Mouse (Mus musculus) CH12.LX (cell line): ENCODE data around the gene Pde8b. TPM values are rescaled to one million over a fixed set of nuclear protein-coding genes. Genes with fewer than 3 reads are reported as not detected.

Experiments used
- DNase-seq: peaks from one replicate; pipeline ENCODE4 v3.0.0-alpha.2; 2013; ENCODE audit errors: extremely low read depth
- H3K27ac ChIP-seq: 2 replicates; pipeline ENCODE4 v1.5.1; 2012; ENCODE audit warnings: low read depth, mild to moderate bottlenecking, control low read depth, moderate library complexity; ENCODE audit not compliant: insufficient read depth
- H3K27me3 ChIP-seq: replicated peaks from 2 replicates; pipeline ENCODE3; 2012; ENCODE audit warnings: inconsistent platforms
- H3K36me3 ChIP-seq, 2 experiments: replicated peaks in 1 of 2; 2 replicates each; pipeline versions ENCODE3 to v1.6.1; 2012; ENCODE audit warnings: inconsistent platforms in 1 of 2, low read length in 1 of 2, mild to moderate bottlenecking in 1 of 2, mixed read lengths in 1 of 2, moderate library complexity in 1 of 2; ENCODE audit not compliant: control insufficient read depth in 1 of 2, insufficient read depth in 1 of 2
- H3K4me1 ChIP-seq, 2 experiments: 2 replicates each; pipeline ENCODE4 v1.6.1; 2012; ENCODE audit warnings: inconsistent platforms in 1 of 2, moderate library complexity in 1 of 2; ENCODE audit not compliant: insufficient read depth in 2 of 2, control insufficient read depth in 1 of 2
- H3K4me2 ChIP-seq: 2 replicates; pipeline ENCODE4 v1.6.1; 2012; ENCODE audit warnings: low read depth, mild to moderate bottlenecking, control low read depth; ENCODE audit not compliant: poor library complexity, insufficient read depth, severe bottlenecking
- H3K4me3 ChIP-seq, 3 experiments: fragments of 150-350 bp in 1 of 3; sonication (generic) in 1 of 3; replicated peaks in 1 of 3; 2 replicates each; pipeline versions ENCODE3 to v1.5.1; 2011 to 2012; ENCODE audit warnings: low read depth in 2 of 3, low read length in 2 of 3, mild to moderate bottlenecking in 2 of 3, moderate library complexity in 2 of 3, control low read depth in 1 of 3, improper control_type of control experiment in 1 of 3, inconsistent platforms in 1 of 3, mixed read lengths in 1 of 3; ENCODE audit not compliant: poor library complexity in 1 of 3
- H3K79me2 ChIP-seq: replicated peaks from 2 replicates; pipeline ENCODE4 v1.6.1; 2012; ENCODE audit warnings: mild to moderate bottlenecking, moderate library complexity; ENCODE audit not compliant: control insufficient read depth, poor library complexity, insufficient read depth, severe bottlenecking; ENCODE audit errors: extremely low read depth
- H3K9ac ChIP-seq: 2 replicates; pipeline ENCODE4 v1.6.1; 2012; ENCODE audit warnings: low read depth, mild to moderate bottlenecking, control low read depth, moderate library complexity; ENCODE audit not compliant: insufficient read depth
- H3K9me3 ChIP-seq: replicated peaks from 2 replicates; pipeline ENCODE3; 2012; ENCODE audit warnings: low read length, inconsistent platforms, mixed read lengths
- CHD2 ChIP-seq: IDR thresholded peaks from 2 replicates; pipeline ENCODE4 v1.6.1; 2011; ENCODE audit warnings: low read length, improper control_type of control experiment
- ETS1 ChIP-seq: conservative IDR thresholded peaks from 2 replicates; pipeline ENCODE4 v1.6.1; 2012; ENCODE audit warnings: low read depth, mild to moderate bottlenecking, inconsistent platforms, low read length, improper control_type of control experiment, moderate library complexity
- HCFC1 ChIP-seq: IDR thresholded peaks from 2 replicates; pipeline ENCODE4 v1.6.1; 2012; ENCODE audit warnings: low read depth, mild to moderate bottlenecking, inconsistent platforms, low read length, improper control_type of control experiment
- JUN ChIP-seq: IDR thresholded peaks from 2 replicates; pipeline ENCODE4 v1.6.1; 2011; ENCODE audit warnings: low read depth, mild to moderate bottlenecking, low read length, improper control_type of control experiment, moderate library complexity; ENCODE audit not compliant: insufficient read depth
- JUND ChIP-seq: conservative IDR thresholded peaks from 2 replicates; pipeline ENCODE4 v1.6.1; 2011; ENCODE audit warnings: low read depth, low read length, improper control_type of control experiment
- KAT2A ChIP-seq: IDR thresholded peaks from 2 replicates; pipeline ENCODE4 v1.6.1; 2012; ENCODE audit warnings: low read length, improper control_type of control experiment, inconsistent platforms; ENCODE audit not compliant: insufficient replicate concordance
- MAZ ChIP-seq: IDR thresholded peaks from 2 replicates; pipeline ENCODE4 v1.6.1; 2012; ENCODE audit warnings: low read depth, mild to moderate bottlenecking, inconsistent platforms, low read length, improper control_type of control experiment, moderate library complexity
- MEF2A ChIP-seq: IDR thresholded peaks from 2 replicates; pipeline ENCODE4 v1.6.1; 2014; ENCODE audit warnings: low read depth, mild to moderate bottlenecking, inconsistent platforms, low read length, improper control_type of control experiment, borderline replicate concordance
- MXI1 ChIP-seq: IDR thresholded peaks from 2 replicates; pipeline ENCODE4 v1.6.1; 2011; ENCODE audit warnings: mild to moderate bottlenecking, low read depth, low read length, improper control_type of control experiment
- MYC ChIP-seq: IDR thresholded peaks from 2 replicates; pipeline ENCODE4 v1.6.1; 2011; ENCODE audit warnings: low read depth, mild to moderate bottlenecking, improper control_type of control experiment, low read length
- NRF1 ChIP-seq: IDR thresholded peaks from 2 replicates; pipeline ENCODE4 v1.6.1; 2014; ENCODE audit warnings: low read depth, mild to moderate bottlenecking, inconsistent platforms, low read length, improper control_type of control experiment, moderate library complexity
- PAX5 ChIP-seq: IDR thresholded peaks from 2 replicates; pipeline ENCODE4 v1.6.1; 2012; ENCODE audit warnings: low read length, inconsistent platforms, mixed read lengths
- RAD21 ChIP-seq: IDR thresholded peaks from 2 replicates; pipeline ENCODE4 v1.6.1; 2011; ENCODE audit warnings: low read depth, mild to moderate bottlenecking, low read length, improper control_type of control experiment, moderate library complexity
- SIN3A ChIP-seq: IDR thresholded peaks from 2 replicates; pipeline ENCODE4 v1.6.1; 2012; ENCODE audit warnings: low read length, improper control_type of control experiment, inconsistent platforms
- SMC3 ChIP-seq: IDR thresholded peaks from 2 replicates; pipeline ENCODE4 v1.6.1; 2011; ENCODE audit warnings: low read depth, low read length, improper control_type of control experiment
- TCF12 ChIP-seq: IDR thresholded peaks from 2 replicates; pipeline ENCODE4 v1.6.1; 2014; ENCODE audit warnings: low read depth, mild to moderate bottlenecking, inconsistent platforms, low read length, improper control_type of control experiment
- USF1 ChIP-seq: IDR thresholded peaks from 2 replicates; pipeline ENCODE4 v1.6.1; 2014; ENCODE audit warnings: low read depth, mild to moderate bottlenecking, inconsistent platforms, low read length, improper control_type of control experiment
- USF2 ChIP-seq: conservative IDR thresholded peaks from 2 replicates; pipeline ENCODE4 v1.6.1; 2011; ENCODE audit warnings: low read depth, low read length, improper control_type of control experiment
- ZC3H11A ChIP-seq: IDR thresholded peaks from 2 replicates; pipeline ENCODE4 v1.6.1; 2012; ENCODE audit warnings: low read depth, mild to moderate bottlenecking, inconsistent platforms, low read length, improper control_type of control experiment
- dilution Hi-C: fragments of 300-500 bp; cut with MboI; formaldehyde crosslinking; loops from 2 replicates; pipeline ENCODE4 v1.14.3; 2020; ENCODE audit warnings: low sequenced_read_pairs; ENCODE audit not compliant: extremely low pct_unique_long_range_greater_than_20kb, extremely low pct_ligation_motif_present
- in situ Hi-C: fragments of 300-500 bp; cut with MboI; formaldehyde crosslinking; loops from 3 replicates; pipeline ENCODE4 v1.14.3; 2019; ENCODE audit warnings: low sequenced_read_pairs, low pct_ligation_motif_present, low pct_unique_long_range_greater_than_20kb, mixed read lengths
- polyA plus RNA-seq: library from polyadenylated mRNA; unstranded; fragments of >175 nt; gene quantifications from 2 replicates; pipeline ENCODE4 v1.2.1, GENCODE M21; 2012; ENCODE audit warnings: low read depth; ENCODE audit not compliant: insufficient read length
- total RNA-seq, 2 experiments: library from RNA; depleted of rRNA; stranded (reverse); fragments of 300-350 nt in 1 of 2; fragments of >200 nt in 1 of 2; gene quantifications; 2 replicates each; pipeline ENCODE4 v1.2.3; 2012 to 2014

Gene Pde8b
- total and polyA plus RNA-seq, 3 experiments: 0.25 to 2.0 (median 0.93) TPM

DNA sequence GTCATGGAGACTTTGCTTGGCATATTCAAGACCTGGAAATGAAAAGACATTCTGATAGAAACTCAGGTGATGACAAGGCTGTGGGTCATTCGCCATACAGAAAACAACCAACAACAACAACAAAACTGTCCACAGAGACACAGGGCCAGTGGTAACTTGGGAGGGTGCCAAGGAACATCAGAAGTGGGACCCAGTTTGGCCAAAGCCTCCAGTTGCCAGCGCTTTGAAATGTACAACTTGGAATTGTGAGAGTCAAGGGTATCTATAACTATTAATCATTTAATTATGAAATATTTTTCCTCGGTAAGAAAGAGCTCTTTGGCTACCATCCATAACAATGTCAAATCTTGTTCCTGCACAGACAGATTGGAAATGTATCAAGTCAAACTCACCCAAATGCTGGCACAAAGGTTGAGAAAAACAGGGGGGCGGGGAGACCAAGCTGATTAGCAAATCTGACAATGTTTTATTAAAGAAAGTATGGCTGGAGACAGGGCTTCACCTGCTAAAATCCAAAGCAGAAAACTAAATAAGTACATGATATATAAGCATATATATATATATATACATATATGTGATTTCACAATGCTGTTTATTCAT lies 28.4 kb upstream of the Pde8b start:
- DNase-seq: no peak
- H3K36me3 ChIP-seq: no peaks in the 10 kb centered on the region
- H3K4me2 ChIP-seq: no peak overlapping the region
- H3K9ac ChIP-seq: no peak overlapping the region
- peaks cover 10 to 12% of the 10 kb centered on the region in 2 experiments; a peak in 3 of 4 replicates for H3K4me1 ChIP-seq
- no peak overlapping the region for H3K27ac ChIP-seq
- dilution Hi-C loops: no loop called here
- no peaks in the 10 kb centered on the region for H3K9me3 ChIP-seq
- TF ChIP-seq SIN3A (no peak), CHD2 (no peak), RAD21 (no peak), PAX5 (no peak), ETS1 (no peak), MAZ (no peak), ZC3H11A (no peak)
- H3K4me3 ChIP-seq: no peak overlapping the region
- H3K79me2 ChIP-seq: no peaks in the 10 kb centered on the region
- H3K27me3 ChIP-seq: no peaks in the 10 kb centered on the region
- in situ Hi-C loops: loop anchor here (25.0 kb wide), 1 partner anchor 216 kb away; no protein-coding TSS in a partner anchor

DNA sequence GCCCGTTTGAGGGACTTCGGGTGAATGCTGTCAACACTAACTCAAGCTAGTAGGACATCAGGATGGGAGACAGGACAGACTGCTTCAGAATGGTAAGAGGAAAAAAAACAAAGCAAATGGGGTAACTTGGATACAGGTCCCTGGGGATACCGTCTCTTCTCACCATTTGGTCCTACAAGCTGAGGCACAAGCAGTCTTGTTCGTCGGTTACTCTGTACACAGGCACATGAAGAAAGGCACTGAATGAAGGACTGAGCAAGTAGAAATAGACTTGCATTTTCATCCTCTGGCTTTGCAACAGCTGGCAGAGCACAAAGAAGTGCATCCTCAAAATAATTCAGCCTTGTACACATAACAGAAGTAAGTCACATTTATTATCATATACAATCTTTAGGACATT lies 14.6 kb upstream of the Pde8b start:
- Histone ChIP-seq H3K9ac (no peak overlapping the region), H3K79me2 (no peaks in the 10 kb centered on the region), H3K9me3 (no peaks in the 10 kb centered on the region), H3K36me3 (no peaks in the 10 kb centered on the region), H3K27ac (no peak overlapping the region), H3K4me3 (no peak overlapping the region), H3K4me1 (peaks cover 3 to 12% of the 10 kb centered on the region in 2 experiments), H3K4me2 (no peak overlapping the region), H3K27me3 (peaks cover 1% of the 10 kb centered on the region)
- dilution Hi-C loops: no loop called here
- in situ Hi-C loops: no loop called here
- no peak for DNase-seq
- no peak for TF ChIP-seq SMC3
- TF ChIP-seq USF2: no peak
- no peak for TF ChIP-seq TCF12
- no peak for TF ChIP-seq NRF1
- TF ChIP-seq JUN: no peak
- no peak for TF ChIP-seq RAD21
- no peak for TF ChIP-seq CHD2
- no peak for TF ChIP-seq HCFC1
- no peak for TF ChIP-seq MEF2A
- no peak for TF ChIP-seq MYC
- TF ChIP-seq MXI1: no peak
- no peak for TF ChIP-seq KAT2A
- TF ChIP-seq SIN3A: no peak
- no peak for TF ChIP-seq USF1
- no peak for TF ChIP-seq JUND
